Mouse (Mus musculus) cerebellum, postnatal 36 days (tissue): Measurements from ENCODE around the gene Gm49394.

Source experiments
- DNase-seq, 2 experiments: peaks; one replicate each; pipeline ENCODE4 v3.0.0; 2021 to 2022; ENCODE audit warnings: mixed read lengths in 2 of 2

Gm49394 gene

GRCm38 (mm10) chr7:142669751-142670625 is at the start of gene Gm49394:
Gene Gm49394, minus strand, starts transcription at chr7:142669942.
- DNase-seq, result no peak

GRCm38 (mm10) chr7:142714783-142715498 is 45.2 kb upstream of the Gm49394 start:
- DNase-seq, result peak; percentile 9 to 42

GRCm38 (mm10) chr7:142706873-142707272 is 37.1 kb upstream of the Gm49394 start:
- no peak for DNase-seq

- no peak for DNase-seq
Measured at GRCm38 (mm10) chr7:142699334-142699860, 29.7 kb upstream of the Gm49394 start.

- no peak for DNase-seq
Measured at GRCm38 (mm10) chr7:142678611-142679010, 8.9 kb upstream of the Gm49394 start.

GRCm38 (mm10) chr7:142675644-142676043 is 5.9 kb upstream of the Gm49394 start:
- DNase-seq, result peak; percentile 57 to 75

GRCm38 (mm10) chr7:142675141-142675540 is 5.4 kb upstream of the Gm49394 start:
- DNase-seq, result no peak

GRCm38 (mm10) chr7:142672120-142672519 is 2.4 kb upstream of the Gm49394 start:
- DNase-seq, result peak; percentile 57 to 76

GRCm38 (mm10) chr7:142671067-142671466 is 1.3 kb upstream of the Gm49394 start:
- no peak for DNase-seq

GRCm38 (mm10) chr7:142668328-142668727 is 1.4 kb downstream of the Gm49394 start:
- DNase-seq, result no peak

GRCm38 (mm10) chr7:142667521-142667920 is 2.2 kb downstream of the Gm49394 start:
- no peak for DNase-seq

GRCm38 (mm10) chr7:142666659-142667058 is 3.1 kb downstream of the Gm49394 start, which contains the start of gene Igf2:
Gene Igf2, minus strand, starts transcription at chr7:142666816.
- no peak for DNase-seq

- no peak for DNase-seq
Measured at GRCm38 (mm10) chr7:142666109-142666508, 3.6 kb downstream of the Gm49394 start.

- no peak for DNase-seq
Measured at GRCm38 (mm10) chr7:142665364-142665763, 4.4 kb downstream of the Gm49394 start.

- DNase-seq, result no peak
Measured at GRCm38 (mm10) chr7:142664465-142665029, 5.2 kb downstream of the Gm49394 start.

- DNase-seq, result no peak
Measured at GRCm38 (mm10) chr7:142663931-142664421, 5.8 kb downstream of the Gm49394 start.

GRCm38 (mm10) chr7:142663151-142663550 is 6.6 kb downstream of the Gm49394 start:
- no peak for DNase-seq

- no peak for DNase-seq
Measured at GRCm38 (mm10) chr7:142661811-142662210, 7.9 kb downstream of the Gm49394 start.

- DNase-seq, result no peak
Measured at GRCm38 (mm10) chr7:142661046-142661445, 8.7 kb downstream of the Gm49394 start.

- DNase-seq, result no peak
Measured at GRCm38 (mm10) chr7:142660651-142660945, 9.1 kb downstream of the Gm49394 start.

GRCm38 (mm10) chr7:142659767-142660650 is 9.7 kb downstream of the Gm49394 start:
- no peak for DNase-seq

- DNase-seq, result no peak
Measured at GRCm38 (mm10) chr7:142659181-142659681, 10.5 kb downstream of the Gm49394 start.
